Mouse (Mus musculus) bone marrow, adult 2 months (tissue): ENCODE results near the gene Nek6. TPM values are rescaled to one million over a fixed set of nuclear protein-coding genes. Genes with fewer than 3 reads are reported as not detected.

Source experiments
- H3K27ac ChIP-seq: fragments of 200-500 bp; 2 replicates; pipeline ENCODE4 v1.5.1; 2012; ENCODE audit warnings: low read depth, mild to moderate bottlenecking, control low read depth, inconsistent platforms, low read length; ENCODE audit not compliant: control insufficient read depth, poor library complexity, insufficient read depth
- H3K4me1 ChIP-seq: fragments of 200-500 bp; 2 replicates; pipeline ENCODE4 v1.6.1; 2011; ENCODE audit warnings: low read length; ENCODE audit not compliant: control insufficient read depth, insufficient read depth
- H3K4me3 ChIP-seq: fragments of 200-500 bp; replicated peaks from 2 replicates; pipeline ENCODE3; 2011; ENCODE audit warnings: mild to moderate bottlenecking, low read depth, low read length, control low read depth; ENCODE audit not compliant: control insufficient read depth
- CTCF ChIP-seq: fragments of 200-500 bp; IDR thresholded peaks from 2 replicates; pipeline ENCODE4 v1.5.1; 2011; ENCODE audit warnings: low read length, control low read depth; ENCODE audit not compliant: control insufficient read depth, insufficient read depth
- POLR2A ChIP-seq: fragments of 200-500 bp; IDR thresholded peaks from 2 replicates; pipeline ENCODE4 v1.6.1; 2011; ENCODE audit warnings: low read depth, mild to moderate bottlenecking, control low read depth, low read length, borderline replicate concordance; ENCODE audit not compliant: control insufficient read depth
- WGBS: fragments of 180-500 bp; shearing (Covaris S2); methylation state at CpG from one replicate; pipeline ENCODE4 v1.1.7; 2018; 5-methylcytosine and 5-hydroxymethylcytosine counted together
- polyA plus RNA-seq: library from polyadenylated mRNA; stranded (reverse); fragments of >200 nt; gene quantifications from 2 replicates; pipeline ENCODE4 v1.2.4, GENCODE M21; 2011; ENCODE audit warnings: low replicate concordance; ENCODE audit not compliant: missing spikeins, insufficient read depth, insufficient read length

Nek6 gene
- polyA plus RNA-seq, 1 experiment = 6.0 TPM

DNA sequence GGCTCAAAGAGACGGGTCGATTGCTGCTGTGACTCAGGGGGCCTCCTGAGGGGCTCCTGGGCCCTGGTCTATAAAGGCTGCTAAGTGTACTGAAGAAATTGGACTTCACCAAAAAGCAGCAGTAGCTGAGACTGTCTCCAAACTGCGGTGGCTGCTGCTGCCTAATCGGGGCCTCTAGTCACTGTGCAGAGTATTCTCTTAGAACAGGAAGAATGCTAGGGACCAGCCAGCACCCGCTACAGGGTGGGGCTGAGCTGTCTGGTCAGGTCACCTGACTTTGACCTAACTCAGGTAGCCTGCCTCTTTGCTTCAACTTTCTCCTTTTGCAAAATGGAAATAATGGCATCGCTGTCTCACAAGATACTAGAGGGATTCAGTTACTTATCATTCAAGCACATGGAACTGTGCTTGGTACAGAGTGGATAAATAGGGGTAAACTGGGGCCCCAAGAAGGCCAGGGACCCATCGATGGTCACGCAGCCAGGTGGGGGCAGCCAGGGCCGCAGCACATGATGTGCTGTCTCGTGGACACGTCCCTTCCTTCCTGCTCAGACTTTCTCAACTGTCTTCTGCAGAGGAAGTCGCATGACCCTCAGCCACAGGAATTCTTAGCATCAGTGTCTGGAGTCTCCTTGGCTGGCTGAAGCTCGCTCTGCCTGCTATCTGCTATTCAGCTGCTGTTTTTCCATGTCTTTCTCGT, 24.2 kb downstream of the Nek6 start:
- Histone ChIP-seq H3K4me3 (no peak overlapping the region), H3K4me1 (peaks cover 5% of the 10 kb centered on the region), H3K27ac (peak overlapping the region; percentile 34)
- WGBS = 13% methylated on average over 14 of the region's 14 CpGs
- TF ChIP-seq CTCF (no peak), POLR2A (no peak)

DNA sequence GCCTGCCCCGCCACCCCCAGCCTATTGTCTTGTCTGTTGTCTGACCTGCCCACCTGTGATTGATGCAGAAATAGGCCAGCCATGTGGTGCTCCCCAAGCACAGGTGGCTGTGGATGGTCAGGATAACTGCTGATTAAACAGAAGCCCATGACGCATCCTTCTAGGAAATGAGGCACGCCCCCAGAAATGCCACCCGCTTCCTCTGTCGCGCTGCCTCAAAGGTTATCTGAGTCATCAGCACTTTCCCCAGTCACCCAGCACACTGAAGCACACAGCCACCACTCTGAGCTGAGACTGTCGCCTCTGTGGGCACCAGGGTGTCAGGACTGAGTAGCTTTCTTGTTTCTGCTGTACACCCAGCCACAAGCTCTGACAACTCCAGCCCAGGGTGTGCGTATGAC, 24.9 kb downstream of the Nek6 start:
- Histone ChIP-seq H3K4me3 (no peak overlapping the region), H3K27ac (no peak overlapping the region), H3K4me1 (peaks cover 5% of the 10 kb centered on the region)
- TF ChIP-seq CTCF (no peak), POLR2A (no peak)
- 7% methylated on average over 8 of the region's 8 CpGs for WGBS

DNA sequence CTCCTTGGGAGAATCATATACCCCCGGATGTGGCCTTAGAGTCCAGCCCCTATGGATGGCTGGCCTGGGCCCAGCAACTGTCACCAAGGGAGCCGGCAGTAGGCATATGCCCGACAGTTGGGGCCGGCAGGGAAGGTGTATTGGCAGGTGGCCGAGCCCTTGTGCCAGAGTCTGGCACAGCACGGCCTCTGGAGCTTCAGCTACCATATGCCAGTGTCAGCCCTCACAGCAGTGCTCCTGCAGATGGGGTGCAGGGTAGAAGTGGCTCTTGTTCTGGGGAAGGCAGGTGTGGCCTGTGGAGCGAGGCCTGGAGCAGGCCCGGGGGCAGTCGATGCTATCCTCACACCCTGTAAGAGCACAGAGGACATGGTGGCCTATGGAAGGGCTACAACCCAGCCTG, 28.2 kb downstream of the Nek6 start:
- TF ChIP-seq POLR2A (no peak), CTCF (no peak)
- 89% methylated on average over 9 of the region's 9 CpGs for WGBS
- H3K4me1 ChIP-seq = peaks cover 2% of the 10 kb centered on the region; the same call in 1 of the 2 replicates
- H3K4me3 ChIP-seq = no peak overlapping the region
- no peak overlapping the region for H3K27ac ChIP-seq

DNA sequence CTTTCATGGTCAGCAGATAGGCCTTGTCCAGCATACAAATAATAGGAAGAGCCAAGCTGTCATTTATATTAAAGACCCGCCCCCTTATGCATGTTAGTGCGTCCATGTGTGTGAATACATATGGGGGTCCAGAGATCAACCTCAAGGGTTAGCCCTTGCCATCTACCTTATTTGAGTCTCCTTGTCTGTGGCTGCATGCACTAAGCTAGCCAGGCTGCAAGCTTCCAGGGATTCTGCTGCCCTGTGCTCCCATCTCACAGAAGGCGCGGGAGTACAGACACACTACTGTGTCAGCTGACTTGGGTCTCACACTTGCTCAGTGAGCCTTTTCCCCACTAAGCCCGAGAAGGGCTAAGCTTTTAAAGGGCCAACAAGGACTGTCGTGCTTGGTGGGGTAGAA, 29.2 kb downstream of the Nek6 start:
- Histone ChIP-seq H3K27ac (no peak overlapping the region), H3K4me3 (no peak overlapping the region), H3K4me1 (peaks cover 2% of the 10 kb centered on the region; the same call in 1 of the 2 replicates)
- TF ChIP-seq CTCF (no peak), POLR2A (no peak)
- WGBS = 76% methylated on average over 6 of the region's 6 CpGs

DNA sequence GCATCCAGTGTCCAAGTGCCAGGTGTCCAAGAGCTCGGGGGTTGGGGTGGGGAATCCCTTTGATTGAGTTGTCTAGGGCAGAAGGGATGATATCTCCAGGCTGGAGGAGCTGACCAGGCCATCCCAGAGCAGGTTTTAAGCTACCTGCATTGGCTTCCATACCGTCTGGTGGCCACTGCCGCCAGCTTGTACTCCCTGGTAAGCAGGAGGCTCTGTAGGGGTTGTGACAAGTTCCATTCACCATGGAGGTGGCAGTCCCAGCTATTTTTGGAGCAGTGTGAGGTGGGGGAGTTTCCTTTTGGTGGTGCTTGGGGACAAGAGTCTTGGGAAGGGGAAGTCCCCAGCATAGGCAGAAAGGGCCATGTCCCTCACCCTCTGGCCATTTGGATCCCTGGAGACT, 29.7 kb downstream of the Nek6 start:
- H3K4me1 ChIP-seq = no peaks in the 10 kb centered on the region; the same call in 1 of the 2 replicates
- whole genome bisulfite sequencing = 61% methylated on average over 3 of the region's 3 CpGs
- H3K27ac ChIP-seq = no peak overlapping the region
- no peak for TF ChIP-seq POLR2A
- no peak overlapping the region for H3K4me3 ChIP-seq

DNA sequence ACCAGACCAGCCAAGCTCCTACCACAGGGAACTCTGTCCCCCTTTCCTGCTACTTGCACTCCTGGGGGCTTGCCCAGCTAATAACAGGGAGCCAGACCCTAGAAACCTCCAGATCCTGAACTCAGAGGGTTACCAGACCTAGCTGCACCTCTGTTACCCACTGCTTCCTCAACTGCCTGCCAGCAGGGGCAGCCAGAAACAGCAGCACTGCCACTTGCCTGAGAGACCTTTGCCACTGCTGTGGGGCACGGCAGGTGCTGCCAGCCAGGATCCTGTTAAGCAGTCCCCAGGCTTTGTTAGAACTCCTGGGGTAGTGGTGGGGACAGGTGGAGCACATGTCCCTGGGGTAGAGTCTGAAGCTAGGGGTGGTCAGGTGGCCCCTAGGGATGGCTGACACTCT, 30.1 kb downstream of the Nek6 start:
- no peak overlapping the region for H3K4me3 ChIP-seq
- 54% methylated on average over 1 of the region's 1 CpGs for WGBS
- no peaks in the 10 kb centered on the region for H3K4me1 ChIP-seq
- no peak overlapping the region for H3K27ac ChIP-seq
- TF ChIP-seq CTCF (no peak), POLR2A (no peak)

DNA sequence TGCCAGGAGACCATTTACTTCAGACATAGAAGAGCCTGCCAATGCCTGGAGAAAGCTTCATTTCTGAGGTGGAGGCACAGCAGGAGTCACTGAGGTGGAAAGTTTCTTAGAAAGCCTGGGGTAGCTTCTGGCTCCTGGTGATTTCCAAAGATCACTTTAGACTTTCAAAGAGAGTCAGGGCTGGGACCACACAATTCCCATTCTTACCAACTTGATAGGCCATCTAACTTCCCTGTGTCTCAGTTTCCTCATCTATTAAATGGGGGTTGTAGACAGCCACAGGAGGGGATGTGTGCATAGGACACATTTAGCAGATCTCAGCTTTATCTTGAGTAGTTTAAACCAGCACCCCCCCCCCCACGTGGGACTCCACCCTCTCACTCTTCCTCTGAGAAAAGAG, 30.9 kb downstream of the Nek6 start:
- TF ChIP-seq POLR2A (no peak), CTCF (no peak)
- no peak overlapping the region for H3K27ac ChIP-seq
- H3K4me3 ChIP-seq = no peak overlapping the region
- 14% methylated on average over 1 of the region's 1 CpGs for WGBS
- no peaks in the 10 kb centered on the region for H3K4me1 ChIP-seq

DNA sequence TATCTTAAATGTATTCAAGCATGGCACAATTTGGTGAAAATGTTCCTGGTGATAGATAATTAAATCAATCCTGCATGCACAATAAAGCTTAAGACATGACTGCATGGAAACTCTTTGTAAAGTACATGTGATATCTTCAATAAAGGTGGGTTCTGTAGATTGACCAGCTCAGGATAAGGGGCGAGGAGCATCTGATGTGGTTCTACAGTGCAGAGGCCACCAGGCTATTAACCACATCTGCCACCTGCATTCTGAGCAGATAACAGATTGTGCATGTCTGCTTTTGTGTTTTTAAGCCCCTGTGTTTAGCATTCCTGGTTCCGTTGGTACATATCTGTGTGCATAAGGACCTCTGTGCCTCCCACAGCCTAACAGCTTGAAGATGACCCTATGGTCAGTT, 31.7 kb downstream of the Nek6 start:
- TF ChIP-seq POLR2A (no peak), CTCF (no peak)
- Histone ChIP-seq H3K4me3 (no peak overlapping the region), H3K4me1 (no peaks in the 10 kb centered on the region), H3K27ac (no peak overlapping the region)
- 75% methylated on average over 2 of the region's 2 CpGs for WGBS

DNA sequence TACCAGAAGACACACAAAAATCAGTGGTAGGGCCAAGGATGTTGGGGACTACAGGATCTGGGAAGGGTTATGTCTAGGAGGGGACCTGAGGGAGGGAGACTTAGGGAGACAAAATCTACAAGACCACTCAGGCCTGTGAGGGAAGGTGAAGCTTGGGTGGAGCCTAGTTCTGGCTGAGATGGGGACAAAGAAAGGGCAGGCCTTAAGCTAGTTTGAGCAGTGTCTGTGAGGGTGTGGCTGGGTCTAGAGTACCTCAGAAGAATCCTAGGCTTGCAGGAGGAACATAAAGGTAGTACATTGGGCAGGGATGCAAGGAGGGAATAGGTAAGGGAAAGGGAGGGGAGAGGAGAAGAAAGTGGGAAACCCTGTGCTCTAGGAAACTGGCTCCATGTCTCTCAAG, 32.9 kb downstream of the Nek6 start:
- no peaks in the 10 kb centered on the region for H3K4me1 ChIP-seq
- H3K27ac ChIP-seq = no peak overlapping the region
- TF ChIP-seq CTCF = no peak
- no peak for TF ChIP-seq POLR2A
- no peak overlapping the region for H3K4me3 ChIP-seq
